Mouse (Mus musculus) stomach, postnatal 0 days (tissue): Measurements from ENCODE around the gene Fgfr2. TPM values are rescaled to one million over a fixed set of nuclear protein-coding genes. Genes with fewer than 3 reads are reported as not detected.
A peak's percentile ranks its signal among the peaks of the same experiment; 100 is the strongest.

ENCODE experiments used
- ATAC-seq: fragments of 200-750 bp; cut with Nextera tagmentation; 2 replicates; pipeline ENCODE4 v1.8.0; 2017; ENCODE audit not compliant: low FRiP score, low TSS enrichment
- DNase-seq: peaks from one replicate; pipeline ENCODE4 v3.0.0-alpha.2; 2016; ENCODE audit warnings: low spot score
- H3K27ac ChIP-seq: fragments of 300-500 bp; sonication (generic); replicated peaks from 2 replicates; pipeline ENCODE4 v1.5.1; 2014; ENCODE audit warnings: mild to moderate bottlenecking, control low read depth
- H3K27me3 ChIP-seq: fragments of 300-500 bp; sonication (generic); 2 replicates; pipeline ENCODE4 v1.6.1; 2014; ENCODE audit warnings: low read length; ENCODE audit not compliant: control insufficient read depth, insufficient read depth
- H3K36me3 ChIP-seq: fragments of 300-500 bp; sonication (generic); 2 replicates; pipeline ENCODE4 v1.6.1; 2014; ENCODE audit warnings: low read length, mixed read lengths; ENCODE audit not compliant: control insufficient read depth, insufficient read depth
- H3K4me1 ChIP-seq: fragments of 300-500 bp; sonication (generic); replicated peaks from 2 replicates; pipeline ENCODE4 v1.6.1; 2014; ENCODE audit warnings: antibody characterized with exemption; ENCODE audit not compliant: control insufficient read depth, insufficient read depth
- H3K4me2 ChIP-seq: fragments of 300-500 bp; sonication (generic); replicated peaks from 2 replicates; pipeline ENCODE4 v1.6.1; 2014; ENCODE audit warnings: low read depth, mild to moderate bottlenecking, control low read depth, moderate library complexity
- H3K4me3 ChIP-seq: fragments of 300-500 bp; sonication (generic); 2 replicates; pipeline ENCODE4 v1.5.1; 2014; ENCODE audit warnings: low read depth, low read length, control low read depth
- H3K9ac ChIP-seq: fragments of 300-500 bp; sonication (generic); 2 replicates; pipeline ENCODE4 v1.6.1; 2014; ENCODE audit warnings: mild to moderate bottlenecking, low read length, control low read depth, mixed read lengths
- H3K9me3 ChIP-seq: fragments of 300-500 bp; sonication (generic); 2 replicates; pipeline ENCODE4 v1.6.1; 2016; ENCODE audit warnings: low read length; ENCODE audit not compliant: control insufficient read depth
- CTCF ChIP-seq: IDR thresholded peaks from 2 replicates; pipeline ENCODE4 v1.5.1; 2016; ENCODE audit warnings: antibody characterized with exemption, low read depth, mild to moderate bottlenecking, moderate library complexity
- EP300 ChIP-seq: optimal IDR thresholded peaks from 2 replicates; pipeline ENCODE3; 2016; ENCODE audit warnings: antibody characterized with exemption
- WGBS: fragments of 180-500 bp; shearing (Covaris S2); extraction: QIAGEN DNeasy Blood & Tissue Kit; methylation state at CpG from one replicate; pipeline ENCODE4 v1.1.7; 2014; 5-methylcytosine and 5-hydroxymethylcytosine counted together
- polyA plus RNA-seq: library from polyadenylated mRNA; unstranded; fragments of >200 nt; fragmentation: Nextera tagmentation; extraction: Ambion mirVana; gene quantifications from 2 replicates; pipeline ENCODE4 v1.2.1, GENCODE M21; 2015

The Fgfr2 gene
- polyA plus RNA-seq, 1 experiment from 2014 or later = 60.8 TPM

DNA sequence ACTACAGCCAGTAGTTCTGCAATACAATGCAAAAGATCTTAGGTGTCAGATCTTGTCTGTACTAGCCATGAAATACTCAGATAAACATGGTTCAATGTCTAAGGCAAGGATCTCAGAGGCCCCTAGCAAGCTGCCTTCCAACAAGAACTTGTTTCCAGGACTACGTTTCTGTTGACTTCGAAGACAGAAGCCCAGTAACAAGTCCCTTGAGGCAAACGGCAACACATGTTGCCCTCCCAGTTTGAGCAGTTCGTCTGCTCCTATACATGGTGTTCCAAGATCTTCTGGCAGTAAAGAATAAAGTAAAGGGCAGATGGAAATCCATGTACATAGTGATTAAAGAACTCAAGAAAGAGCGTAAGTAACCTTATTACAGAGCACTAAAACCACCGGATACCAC lies 269.8 kb downstream of the Fgfr2 start:
- no peaks in the 10 kb centered on the region for H3K9me3 ChIP-seq
- H3K36me3 ChIP-seq = 0 out of 2 replicates have a peak, but pooled peaks cover 4% of the 10 kb centered on the region
- H3K27me3 ChIP-seq = no peaks in the 10 kb centered on the region
- DNase-seq = no peak
- no peak overlapping the region for H3K4me3 ChIP-seq
- H3K4me1 ChIP-seq = no peaks in the 10 kb centered on the region; the same call in 1 of the 2 replicates
- 71% methylated on average over 6 of the region's 6 CpGs for WGBS
- H3K27ac ChIP-seq = no peak overlapping the region
- no peak overlapping the region; the same call in 1 of the 2 replicates for H3K9ac ChIP-seq
- no peak for ATAC-seq
- H3K4me2 ChIP-seq = no peak overlapping the region
- no peak for TF ChIP-seq EP300
- TF ChIP-seq CTCF = no peak

DNA sequence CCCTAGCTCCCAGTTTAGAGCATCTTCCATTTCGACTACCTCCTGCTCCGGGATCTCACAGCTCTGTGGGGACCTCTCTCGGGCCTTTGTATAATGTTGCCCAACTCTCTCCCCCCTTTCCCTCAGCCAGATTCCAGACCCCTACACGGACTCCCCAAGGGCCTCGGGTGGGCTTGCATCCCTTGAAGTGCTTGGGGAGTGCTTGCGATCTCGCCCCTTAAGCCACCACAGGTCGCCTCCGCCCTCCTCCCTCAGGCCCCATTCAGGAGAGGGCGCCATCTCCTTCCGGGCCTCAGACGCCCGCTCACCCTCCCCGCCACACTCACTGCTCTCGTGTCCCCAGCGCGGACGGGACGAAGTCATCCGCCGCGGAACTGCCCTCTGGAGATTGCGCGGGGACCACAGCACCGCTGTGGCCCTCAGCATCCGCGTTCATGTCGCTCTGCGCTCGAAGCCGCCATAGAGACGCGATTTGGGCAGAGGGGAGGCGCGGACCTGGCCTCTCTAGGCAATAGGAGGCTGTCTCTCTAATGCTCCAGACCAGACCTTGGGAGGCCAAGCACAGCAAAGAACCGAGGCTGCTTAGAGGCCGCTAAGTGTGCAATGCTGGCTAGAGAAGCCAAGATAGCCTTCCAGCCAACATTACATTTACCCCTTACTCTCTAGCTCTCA lies 270.8 kb downstream of the Fgfr2 start, which contains the start of gene Eef1akmt2:
Eef1akmt2 (minus strand) TSS at position 501 of the 672 bp plus-strand sequence.
- no peaks in the 10 kb centered on the region for H3K27me3 ChIP-seq

DNA sequence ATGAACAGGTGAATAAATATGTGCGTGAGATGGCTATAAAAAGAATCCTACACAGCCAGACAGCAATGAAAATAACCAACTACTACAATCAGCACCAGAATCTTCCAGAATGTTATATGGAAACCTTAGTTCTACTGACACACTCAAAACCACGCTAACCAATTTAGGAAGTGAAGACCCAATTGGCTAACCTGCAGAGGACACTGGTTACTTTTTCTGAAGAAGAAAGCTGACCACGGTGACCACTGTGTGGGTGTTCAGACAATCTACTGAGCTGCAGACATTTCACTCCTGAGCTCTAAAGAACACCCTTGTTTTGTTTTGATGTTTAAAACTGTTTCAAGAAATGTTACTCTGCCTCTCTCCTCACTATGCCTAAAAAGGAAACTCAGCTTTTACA lies 280.0 kb downstream of the Fgfr2 start:
- 94% methylated on average over 3 of the region's 3 CpGs for WGBS
- ATAC-seq = no peak
- H3K36me3 ChIP-seq = no peaks in the 10 kb centered on the region; the same call in 1 of the 2 replicates

More for the DNA sequence above, 270.8 kb downstream of the Fgfr2 start, which contains the start of gene Eef1akmt2:
- peak; percentile 88 for DNase-seq
- TF ChIP-seq EP300 (no peak), CTCF (peak; percentile 58)
- Histone ChIP-seq H3K9me3 (no peaks in the 10 kb centered on the region), H3K4me2 (peak within 1 kb of the TSS; percentile 53), H3K4me3 (peak within 1 kb of the TSS; percentile 84), H3K4me1 (no peaks in the 10 kb centered on the region; the same call in 1 of the 2 replicates), H3K36me3 (0 out of 2 replicates have a peak, but pooled peaks cover 4% of the 10 kb centered on the region), H3K27ac (peak within 1 kb of the TSS; percentile 97), H3K9ac (peak within 1 kb of the TSS; percentile 95)
- ATAC-seq = peak; percentile 95
- under 1% methylated on average over 37 of the region's 37 CpGs for WGBS

DNA sequence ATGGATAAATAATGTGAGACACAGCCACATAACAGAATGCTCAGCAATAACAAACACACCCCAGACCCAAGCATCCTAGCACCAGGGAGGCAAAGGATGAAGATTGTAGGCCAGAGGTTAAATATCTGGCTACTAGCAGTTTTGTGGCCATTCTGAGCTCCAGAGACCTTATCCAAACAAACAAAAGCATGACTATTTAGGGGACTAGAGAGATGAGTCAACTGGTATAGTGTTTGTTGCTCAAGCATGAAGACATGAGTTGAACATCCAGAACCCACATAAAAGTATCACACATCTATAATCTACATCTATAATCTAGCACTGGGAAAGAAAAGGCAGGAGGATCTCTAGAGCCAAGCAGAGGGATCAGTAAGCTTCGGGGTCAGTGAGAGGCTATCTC lies 280.7 kb downstream of the Fgfr2 start:
- no peaks in the 10 kb centered on the region; the same call in 1 of the 2 replicates for H3K36me3 ChIP-seq
- WGBS = 93% methylated on average over 1 of the region's 1 CpGs
- TF ChIP-seq EP300 = no peak
- no peak for TF ChIP-seq CTCF

More for the DNA sequence above, 280.0 kb downstream of the Fgfr2 start:
- H3K4me2 ChIP-seq = no peak overlapping the region
- no peaks in the 10 kb centered on the region for H3K4me1 ChIP-seq
- H3K9me3 ChIP-seq = no peaks in the 10 kb centered on the region
- H3K4me3 ChIP-seq = no peak overlapping the region
- H3K27ac ChIP-seq = no peak overlapping the region
- TF ChIP-seq CTCF (no peak), EP300 (no peak)
- no peak overlapping the region for H3K9ac ChIP-seq
- no peaks in the 10 kb centered on the region for H3K27me3 ChIP-seq
- no peak for DNase-seq

DNA sequence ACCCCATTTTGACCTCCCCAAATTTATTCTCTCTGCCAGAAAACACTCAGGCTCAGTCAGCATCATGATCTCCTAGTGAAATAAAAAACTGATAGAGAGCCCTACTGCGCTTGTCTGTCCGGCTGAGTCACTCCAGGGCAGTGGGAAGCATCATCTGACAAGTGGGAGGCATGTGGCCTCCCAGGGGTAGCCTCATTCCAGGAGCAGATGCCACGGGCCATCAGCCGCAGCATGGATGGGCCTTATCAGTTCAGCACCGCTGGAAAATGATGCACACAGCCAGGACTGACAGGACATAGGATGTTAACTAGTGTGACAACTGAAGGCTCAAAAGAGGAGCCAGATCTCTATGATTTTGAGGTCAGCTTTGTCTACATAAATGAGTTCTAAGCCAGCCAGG lies 281.9 kb downstream of the Fgfr2 start:
- WGBS = 85% methylated on average over 5 of the region's 5 CpGs
- DNase-seq (no peak), ATAC-seq (no peak)
- no peak overlapping the region for H3K27ac ChIP-seq
- no peaks in the 10 kb centered on the region for H3K4me1 ChIP-seq
- no peaks in the 10 kb centered on the region for H3K9me3 ChIP-seq
- H3K4me3 ChIP-seq = no peak overlapping the region
- no peak overlapping the region for H3K4me2 ChIP-seq
- H3K36me3 ChIP-seq = no peaks in the 10 kb centered on the region; the same call in 1 of the 2 replicates
- no peaks in the 10 kb centered on the region for H3K27me3 ChIP-seq
- no peak overlapping the region for H3K9ac ChIP-seq
- TF ChIP-seq CTCF = no peak
- no peak for TF ChIP-seq EP300

More for the DNA sequence above, 280.7 kb downstream of the Fgfr2 start:
- no peaks in the 10 kb centered on the region for H3K4me1 ChIP-seq
- ATAC-seq (no peak), DNase-seq (no peak)
- no peak overlapping the region for H3K4me2 ChIP-seq
- no peak overlapping the region for H3K4me3 ChIP-seq
- H3K9me3 ChIP-seq = no peaks in the 10 kb centered on the region
- H3K9ac ChIP-seq = no peak overlapping the region
- no peak overlapping the region for H3K27ac ChIP-seq
- no peaks in the 10 kb centered on the region for H3K27me3 ChIP-seq

DNA sequence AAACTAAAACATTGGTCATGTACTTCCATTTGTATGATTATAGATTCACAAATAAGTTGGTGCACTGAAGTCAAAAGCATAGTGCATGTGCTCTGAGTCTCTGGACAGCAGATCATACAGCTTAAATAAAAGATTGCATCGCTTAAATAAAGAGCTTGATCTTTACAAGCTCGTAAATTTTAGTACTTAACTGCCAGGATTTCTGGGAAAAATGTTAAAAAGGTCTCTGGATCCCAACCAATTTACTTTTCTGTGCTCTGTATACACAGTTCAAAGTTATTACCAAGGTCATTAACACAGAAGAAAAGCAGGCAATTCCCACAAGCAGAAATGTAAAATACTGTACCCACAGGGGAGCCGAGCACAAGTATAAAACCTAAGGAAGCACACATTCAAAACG lies 292.2 kb downstream of the Fgfr2 start:
- Histone ChIP-seq H3K4me1 (no peaks in the 10 kb centered on the region), H3K27ac (no peak overlapping the region), H3K9ac (no peak overlapping the region), H3K9me3 (no peaks in the 10 kb centered on the region), H3K4me2 (no peak overlapping the region), H3K27me3 (no peaks in the 10 kb centered on the region), H3K36me3 (peaks cover 4% of the 10 kb centered on the region; the same call in 1 of the 2 replicates), H3K4me3 (no peak overlapping the region)
- 64% methylated on average over 4 of the region's 4 CpGs for WGBS
- ATAC-seq = no peak
- TF ChIP-seq EP300 = no peak
- no peak for TF ChIP-seq CTCF
- no peak for DNase-seq
